Mouse (Mus musculus): ENCODE measurements at regions not wholly inside any gene's neighbourhood (a gene's known extent, or its start where the extent isn't known, plus 50 kb on each side); places are given as distances from the start of the nearest gene placed in this dataset. TPM values are rescaled to one million over a fixed set of nuclear protein-coding genes. Genes with fewer than 3 reads are reported as not detected.

Small RNAs in the stretch of these regions (microRNA-seq; reads per million reads assigned to microRNA genes)
- not detected for gene Gm44319
